Mouse (Mus musculus): ENCODE results near the gene Ddx41. TPM values are rescaled to one million over a fixed set of nuclear protein-coding genes. Genes with fewer than 3 reads are reported as not detected.

The Ddx41 gene
- polyA plus RNA-seq, 1 experiment from 2014 or later, result 24.2 TPM

DNA sequence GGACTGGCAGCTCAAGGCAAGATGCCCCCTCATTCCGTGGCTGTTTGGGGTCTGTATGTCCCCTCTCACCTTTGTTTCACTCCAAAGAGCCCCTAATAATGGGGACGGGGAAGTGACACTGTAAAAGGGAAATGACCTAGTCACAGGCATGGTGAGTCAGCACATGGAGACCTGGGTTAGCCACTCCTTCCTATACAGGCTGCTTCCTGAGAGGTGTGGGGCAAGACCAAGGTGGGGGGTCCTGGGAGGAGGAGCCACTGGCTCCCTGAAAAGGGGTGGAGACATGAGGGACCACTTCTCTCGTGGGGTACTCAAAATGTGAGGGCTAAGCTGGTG, 26.2 kb downstream of the Ddx41 start:
- TF ChIP-seq EP300 (optimal IDR thresholded peaks at IDR 0.05) (no peak), CTCF (IDR thresholded peaks at IDR 0.05; ENCODE audit: low read depth) (no peak)
- peak overlapping the region; percentile 18 for H3K9ac ChIP-seq (ENCODE audit: low read length)
- H3K9me3 ChIP-seq (ENCODE audit: control insufficient read depth, low read length), result no peaks in the 10 kb centered on the region
- H3K4me1 ChIP-seq (replicated peaks; ENCODE audit: control insufficient read depth, insufficient read depth), result peaks cover 14% of the 10 kb centered on the region
- H3K36me3 ChIP-seq (ENCODE audit: control insufficient read depth, insufficient read depth, low read length), result peaks cover 30% of the 10 kb centered on the region
- peak overlapping the region; percentile 92 for H3K27ac ChIP-seq (replicated peaks)
- 29% methylated on average over 3 of the region's 3 CpGs for WGBS
- ATAC-seq (ENCODE audit: low FRiP score, low TSS enrichment) (peak; percentile 51), DNase-seq (ENCODE audit: low spot score) (no peak)
- H3K27me3 ChIP-seq (ENCODE audit: control insufficient read depth, insufficient read depth, low read length), result no peaks in the 10 kb centered on the region
- H3K4me3 ChIP-seq (ENCODE audit: low read depth, low read length), result peak overlapping the region; percentile 2; the same call in 1 of the 2 replicates
- H3K4me2 ChIP-seq (replicated peaks; ENCODE audit: low read depth), result peak overlapping the region; percentile 68

DNA sequence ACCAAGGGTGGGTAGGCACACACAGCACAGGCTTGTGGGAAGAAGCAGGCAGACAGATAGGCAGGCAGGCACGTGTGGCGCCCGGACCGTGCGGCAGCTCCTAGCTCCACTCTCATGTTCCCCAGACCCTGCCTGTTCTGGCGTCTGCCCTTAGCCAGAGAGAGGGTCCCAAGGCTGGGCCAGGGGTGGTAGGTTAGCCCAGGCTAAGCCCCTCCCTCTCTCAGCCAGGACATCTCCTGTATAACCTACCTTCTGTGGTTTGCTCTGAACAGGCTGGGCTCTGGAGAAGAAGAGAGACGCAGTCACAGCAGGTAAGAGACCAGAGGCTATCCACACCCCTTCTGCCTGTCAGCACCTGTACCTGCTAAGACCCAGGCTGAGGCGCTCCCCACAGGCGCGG, 27.9 kb downstream of the Ddx41 start:
- Histone ChIP-seq H3K4me2 (replicated peaks; ENCODE audit: low read depth) (no peak overlapping the region), H3K4me1 (replicated peaks; ENCODE audit: control insufficient read depth, insufficient read depth) (peaks cover 14% of the 10 kb centered on the region), H3K9ac (ENCODE audit: low read length) (no peak overlapping the region), H3K9me3 (ENCODE audit: control insufficient read depth, low read length) (no peaks in the 10 kb centered on the region), H3K27ac (replicated peaks) (0 out of 2 replicates have a peak overlapping the region, but pooled peaks have one; percentile 13), H3K36me3 (ENCODE audit: control insufficient read depth, insufficient read depth, low read length) (peaks cover 38% of the 10 kb centered on the region), H3K27me3 (ENCODE audit: control insufficient read depth, insufficient read depth, low read length) (no peaks in the 10 kb centered on the region), H3K4me3 (ENCODE audit: low read depth, low read length) (no peak overlapping the region)
- WGBS, result 86% methylated on average over 10 of the region's 10 CpGs
- ATAC-seq (ENCODE audit: low FRiP score, low TSS enrichment), result no peak
- no peak for DNase-seq (ENCODE audit: low spot score)
- TF ChIP-seq EP300 (optimal IDR thresholded peaks at IDR 0.05), result no peak

DNA sequence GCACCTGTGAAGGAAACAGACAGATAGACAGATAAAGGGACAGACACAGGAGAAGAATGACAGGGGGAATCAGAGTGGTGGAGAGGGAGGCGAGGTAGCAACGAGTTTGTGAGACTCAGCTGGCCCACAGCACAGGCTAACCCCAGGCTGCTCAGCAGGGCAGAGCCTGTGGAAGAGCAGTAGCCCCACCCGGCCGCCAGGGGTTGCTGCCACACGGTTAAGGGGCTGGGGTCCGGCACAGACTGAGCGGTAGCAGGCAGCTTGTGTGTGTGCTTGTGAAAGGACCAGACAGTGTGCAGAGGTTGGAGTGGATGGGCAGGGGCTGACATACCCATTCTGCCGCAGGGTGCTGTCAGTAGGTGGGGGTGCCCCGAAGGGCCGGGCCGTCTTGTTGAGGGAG, 28.6 kb downstream of the Ddx41 start:
- Histone ChIP-seq H3K36me3 (ENCODE audit: control insufficient read depth, insufficient read depth, low read length) (peaks cover 43% of the 10 kb centered on the region), H3K27me3 (ENCODE audit: control insufficient read depth, insufficient read depth, low read length) (no peaks in the 10 kb centered on the region)
- 61% methylated on average over 9 of the region's 11 CpGs for WGBS

DNA sequence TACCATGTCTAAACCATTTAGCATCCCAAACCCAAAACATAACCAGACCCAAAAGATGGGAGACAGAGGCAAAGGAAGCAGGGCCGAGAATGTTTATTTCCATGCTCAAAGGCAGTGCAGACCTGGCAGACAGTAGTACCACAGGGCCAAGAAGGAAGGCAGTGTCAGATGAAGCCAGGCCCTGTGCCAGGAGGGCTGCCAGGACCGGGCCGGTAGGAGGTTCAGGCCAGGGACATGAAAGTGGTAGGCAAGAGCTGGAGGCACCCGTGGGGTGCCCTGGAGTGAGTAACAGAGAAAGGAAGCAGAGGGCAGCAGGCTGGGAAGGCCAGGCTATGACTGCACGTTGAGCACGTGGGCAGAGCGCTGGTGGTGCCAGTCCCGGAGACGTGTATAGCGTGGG, 29.8 kb downstream of the Ddx41 start:
- Histone ChIP-seq H3K4me3 (ENCODE audit: low read depth, low read length) (no peak overlapping the region), H3K36me3 (ENCODE audit: control insufficient read depth, insufficient read depth, low read length) (peaks cover 43% of the 10 kb centered on the region), H3K9ac (ENCODE audit: low read length) (no peak overlapping the region), H3K4me1 (replicated peaks; ENCODE audit: control insufficient read depth, insufficient read depth) (peaks cover 11% of the 10 kb centered on the region), H3K27me3 (ENCODE audit: control insufficient read depth, insufficient read depth, low read length) (no peaks in the 10 kb centered on the region), H3K27ac (replicated peaks) (no peak overlapping the region), H3K4me2 (replicated peaks; ENCODE audit: low read depth) (no peak overlapping the region), H3K9me3 (ENCODE audit: control insufficient read depth, low read length) (no peaks in the 10 kb centered on the region)
- WGBS, result 79% methylated on average over 10 of the region's 10 CpGs
- DNase-seq (ENCODE audit: low spot score) (no peak), ATAC-seq (ENCODE audit: low FRiP score, low TSS enrichment) (no peak)
- no peak for TF ChIP-seq EP300 (optimal IDR thresholded peaks at IDR 0.05)
- no peak for TF ChIP-seq CTCF (IDR thresholded peaks at IDR 0.05; ENCODE audit: low read depth)

More for the DNA sequence above, 28.6 kb downstream of the Ddx41 start:
- Histone ChIP-seq H3K4me3 (ENCODE audit: low read depth, low read length) (no peak overlapping the region), H3K9ac (ENCODE audit: low read length) (no peak overlapping the region), H3K9me3 (ENCODE audit: control insufficient read depth, low read length) (no peaks in the 10 kb centered on the region), H3K4me2 (replicated peaks; ENCODE audit: low read depth) (no peak overlapping the region), H3K4me1 (replicated peaks; ENCODE audit: control insufficient read depth, insufficient read depth) (peaks cover 14% of the 10 kb centered on the region), H3K27ac (replicated peaks) (no peak overlapping the region)
- no peak for ATAC-seq (ENCODE audit: low FRiP score, low TSS enrichment)
- no peak for DNase-seq (ENCODE audit: low spot score)
- TF ChIP-seq CTCF (IDR thresholded peaks at IDR 0.05; ENCODE audit: low read depth), result peak; percentile 41; the same call in 1 of the 2 replicates
- TF ChIP-seq EP300 (optimal IDR thresholded peaks at IDR 0.05), result no peak

DNA sequence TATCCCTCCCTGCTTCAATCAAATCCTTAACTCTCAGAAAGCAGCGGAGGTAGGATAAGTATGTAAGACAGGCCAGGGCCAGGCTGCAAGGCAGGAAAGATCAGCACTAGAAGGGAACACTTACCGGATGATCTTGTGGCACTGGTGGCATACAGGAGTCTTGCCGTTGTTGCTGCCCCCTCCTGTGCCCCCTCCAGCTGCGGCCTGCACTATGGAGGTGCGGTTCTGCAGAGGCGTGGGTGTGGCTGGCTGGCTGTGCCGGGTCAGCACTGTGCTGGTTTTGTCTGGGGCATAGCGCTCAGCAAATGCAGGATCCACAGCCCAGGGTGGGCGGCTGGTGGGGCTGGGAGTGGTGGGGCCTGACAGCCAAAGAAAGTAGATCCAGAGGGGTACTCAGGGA, 30.6 kb downstream of the Ddx41 start:
- ATAC-seq (ENCODE audit: low FRiP score, low TSS enrichment), result no peak
- H3K27me3 ChIP-seq (ENCODE audit: control insufficient read depth, insufficient read depth, low read length), result no peaks in the 10 kb centered on the region
- no peak overlapping the region for H3K9ac ChIP-seq (ENCODE audit: low read length)
- no peaks in the 10 kb centered on the region for H3K9me3 ChIP-seq (ENCODE audit: control insufficient read depth, low read length)
- peaks cover 43% of the 10 kb centered on the region for H3K36me3 ChIP-seq (ENCODE audit: control insufficient read depth, insufficient read depth, low read length)
- DNase-seq (ENCODE audit: low spot score), result no peak
- H3K4me1 ChIP-seq (replicated peaks; ENCODE audit: control insufficient read depth, insufficient read depth), result peaks cover 5% of the 10 kb centered on the region; the same call in 1 of the 2 replicates
- TF ChIP-seq CTCF (IDR thresholded peaks at IDR 0.05; ENCODE audit: low read depth), result no peak
- no peak for TF ChIP-seq EP300 (optimal IDR thresholded peaks at IDR 0.05)
- no peak overlapping the region for H3K27ac ChIP-seq (replicated peaks)
- 84% methylated on average over 9 of the region's 9 CpGs for WGBS
- H3K4me2 ChIP-seq (replicated peaks; ENCODE audit: low read depth), result no peak overlapping the region
- H3K4me3 ChIP-seq (ENCODE audit: low read depth, low read length), result no peak overlapping the region

DNA sequence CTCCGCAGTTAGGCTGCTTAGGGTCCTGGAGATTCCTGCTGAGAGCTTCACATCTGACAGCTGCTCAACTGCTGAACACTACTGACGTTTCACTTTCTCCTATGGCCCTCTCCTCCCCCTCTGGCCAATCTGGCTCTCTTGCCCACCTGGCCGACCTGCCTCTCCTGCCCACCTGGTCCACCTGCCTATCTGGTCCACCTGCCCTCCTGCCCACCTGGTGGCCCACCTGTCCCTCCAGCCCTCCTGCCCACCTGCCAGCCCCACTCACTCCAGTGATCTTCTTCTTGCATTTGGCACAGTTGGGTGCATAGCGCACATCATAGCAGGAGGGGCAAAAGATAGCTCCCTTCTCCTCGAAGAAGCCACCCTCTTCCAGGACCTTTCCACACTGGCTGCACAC, 32.1 kb downstream of the Ddx41 start:
- no peak for TF ChIP-seq EP300 (optimal IDR thresholded peaks at IDR 0.05)
- TF ChIP-seq CTCF (IDR thresholded peaks at IDR 0.05; ENCODE audit: low read depth), result no peak
- no peak overlapping the region for H3K9ac ChIP-seq (ENCODE audit: low read length)
- no peak for ATAC-seq (ENCODE audit: low FRiP score, low TSS enrichment)
- H3K4me1 ChIP-seq (replicated peaks; ENCODE audit: control insufficient read depth, insufficient read depth), result no peaks in the 10 kb centered on the region
- no peaks in the 10 kb centered on the region for H3K27me3 ChIP-seq (ENCODE audit: control insufficient read depth, insufficient read depth, low read length)
- H3K4me2 ChIP-seq (replicated peaks; ENCODE audit: low read depth), result no peak overlapping the region
- H3K27ac ChIP-seq (replicated peaks), result no peak overlapping the region
- WGBS, result 77% methylated on average over 5 of the region's 5 CpGs
- no peaks in the 10 kb centered on the region for H3K9me3 ChIP-seq (ENCODE audit: control insufficient read depth, low read length)
- H3K4me3 ChIP-seq (ENCODE audit: low read depth, low read length), result no peak overlapping the region
- DNase-seq (ENCODE audit: low spot score), result no peak
- H3K36me3 ChIP-seq (ENCODE audit: control insufficient read depth, insufficient read depth, low read length), result peaks cover 47% of the 10 kb centered on the region

Measured in stomach, postnatal 0 days (tissue).